Mouse (Mus musculus) stomach, postnatal 0 days (tissue): Measurements from ENCODE around the gene Scube3.

Source experiments
- CTCF ChIP-seq: IDR thresholded peaks from 2 replicates; pipeline ENCODE4 v1.5.1; 2016; ENCODE audit warnings: antibody characterized with exemption, low read depth, mild to moderate bottlenecking, moderate library complexity
- EP300 ChIP-seq: optimal IDR thresholded peaks from 2 replicates; pipeline ENCODE3; 2016; ENCODE audit warnings: antibody characterized with exemption

DNA sequence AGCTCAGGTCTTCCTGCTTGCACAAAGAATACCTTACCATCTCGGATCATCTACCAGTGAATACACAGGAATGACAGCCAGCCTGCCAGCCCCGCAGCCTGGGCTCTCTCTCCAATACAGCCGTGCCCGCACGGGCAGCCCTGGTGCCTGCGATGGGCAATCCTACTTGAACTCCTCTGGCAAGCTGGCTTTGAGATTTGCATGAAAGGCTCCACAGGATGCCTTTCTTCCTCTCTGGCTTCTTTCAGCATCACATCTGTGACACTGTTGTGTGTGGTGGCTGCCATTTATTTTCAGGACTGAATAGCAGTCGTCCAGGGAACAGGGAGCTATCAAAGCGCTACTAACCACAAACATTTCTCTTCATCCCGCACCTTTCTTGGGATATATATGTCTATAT lies 25.6 kb upstream of the Scube3 start:
- no peak for TF ChIP-seq CTCF
- no peak for TF ChIP-seq EP300
